Comparison of ENCODE assay signal across 28 mouse cellular contexts in the genomic region with DNA sequence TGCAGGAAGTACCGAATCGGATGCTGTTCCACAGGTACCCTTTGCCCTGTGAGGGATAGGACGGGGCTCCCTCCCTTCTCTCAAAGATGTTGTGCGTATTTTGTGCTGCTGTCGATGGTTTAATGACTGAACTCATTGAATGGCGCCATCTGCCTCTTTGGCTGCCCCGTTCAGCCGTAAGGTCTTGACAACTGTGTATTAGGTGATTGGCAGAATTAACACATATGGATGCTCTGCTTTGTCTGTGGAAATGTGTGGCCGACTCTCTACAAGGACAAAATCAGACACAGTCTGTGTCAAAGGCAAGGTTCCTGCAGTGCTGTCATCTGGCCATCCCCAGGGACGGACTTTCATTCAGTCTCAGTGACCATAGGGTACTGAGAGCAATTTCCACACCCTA.
DNase-seq lines count a peak whose midpoint lies in the region; ATAC-seq and TF ChIP-seq lines count a peak whose summit lies in the region.
"Had no signal": no experiment of that assay in that cellular context is flagged by ENCODE, and none has a peak within 500 bp of the region (broad histone marks: within the 10 kb centered on the region; RNA-seq: fewer than 3 reads in every experiment).

No protein-coding gene starts in this region.

- intact Hi-C loops in heart, postnatal 36 days (cut with DNase I) = no loop called here

- no peak overlapping the region for H3K9ac ChIP-seq in midbrain, embryonic 11.5 days (ENCODE audit: low read length)
- no peak overlapping the region for H3K9ac ChIP-seq in midbrain, embryonic 14.5 days (replicated peaks; ENCODE audit: low read length)
- H3K9ac ChIP-seq: embryonic facial prominence, embryonic 15.5 days; hindbrain, embryonic 15.5 days; intestine, embryonic 15.5 days; limb, embryonic 12.5 days; liver, embryonic 15.5 days; lung, embryonic 15.5 days; midbrain, embryonic 13.5 days had no signal

- no peaks in the 10 kb centered on the region for H3K4me1 ChIP-seq in midbrain, embryonic 11.5 days (ENCODE audit: control insufficient read depth, insufficient read depth, low read length)
- no peaks in the 10 kb centered on the region for H3K4me1 ChIP-seq in midbrain, embryonic 14.5 days (ENCODE audit: control insufficient read depth, insufficient read depth, low read length)
- H3K4me1 ChIP-seq: embryonic facial prominence, embryonic 10.5 days; liver, embryonic 15.5 days had no signal

- H3K27me3 ChIP-seq in midbrain, embryonic 11.5 days (ENCODE audit: control insufficient read depth, insufficient read depth, low read length) = no peaks in the 10 kb centered on the region
- H3K27me3 ChIP-seq in midbrain, embryonic 14.5 days (ENCODE audit: control insufficient read depth, insufficient read depth, low read length) = no peaks in the 10 kb centered on the region
- H3K27me3 ChIP-seq: embryonic facial prominence, embryonic 15.5 days; hindbrain, embryonic 15.5 days; intestine, embryonic 15.5 days; limb, embryonic 12.5 days; liver, embryonic 15.5 days; lung, embryonic 15.5 days; midbrain, embryonic 13.5 days; Patski had no signal

- H3K4me3 ChIP-seq in midbrain, embryonic 11.5 days (ENCODE audit: low read depth, low read length) = no peak overlapping the region
- H3K4me3 ChIP-seq in midbrain, embryonic 14.5 days (replicated peaks; ENCODE audit: low read depth, low read length) = no peak overlapping the region
- H3K4me3 ChIP-seq: embryonic facial prominence, embryonic 10.5 days; embryonic facial prominence, embryonic 15.5 days; hindbrain, embryonic 15.5 days; intestine, embryonic 15.5 days; limb, embryonic 12.5 days; liver, embryonic 15.5 days; lung, embryonic 15.5 days; midbrain, embryonic 13.5 days had no signal

- no peak overlapping the region for H3K4me2 ChIP-seq in midbrain, embryonic 11.5 days
- H3K4me2 ChIP-seq in midbrain, embryonic 14.5 days (ENCODE audit: low read length) = no peak overlapping the region
- H3K4me2 ChIP-seq: embryonic facial prominence, embryonic 15.5 days; heart, embryonic 11.5 days; hindbrain, embryonic 15.5 days; intestine, embryonic 15.5 days; limb, embryonic 12.5 days; liver, embryonic 15.5 days; lung, embryonic 15.5 days; midbrain, embryonic 13.5 days had no signal

- H3K36me3 ChIP-seq in midbrain, embryonic 11.5 days (ENCODE audit: control insufficient read depth, insufficient read depth, low read length) = no peaks in the 10 kb centered on the region
- no peaks in the 10 kb centered on the region for H3K36me3 ChIP-seq in midbrain, embryonic 14.5 days (ENCODE audit: control insufficient read depth, insufficient read depth, low read length)
- H3K36me3 ChIP-seq: embryonic facial prominence, embryonic 10.5 days; embryonic facial prominence, embryonic 15.5 days; intestine, embryonic 15.5 days; limb, embryonic 12.5 days; liver, embryonic 15.5 days; lung, embryonic 15.5 days had no signal

- WGBS in midbrain, embryonic 11.5 days = 85% methylated on average over 10 of the region's 10 CpGs
- WGBS in midbrain, embryonic 14.5 days = 70% methylated on average over 10 of the region's 10 CpGs

- TF ChIP-seq CTCF in brain, embryonic 14.5 days (IDR thresholded peaks at IDR 0.05; ENCODE audit: borderline replicate concordance, extremely low read depth, insufficient read depth, insufficient read length) = no peak

- TF ChIP-seq POLR2A in brain, embryonic 14.5 days (IDR thresholded peaks at IDR 0.05; ENCODE audit: borderline replicate concordance, extremely low read depth, insufficient read depth, insufficient read length, poor library complexity, severe bottlenecking) = no peak

- H3K9me3 ChIP-seq in midbrain, embryonic 11.5 days (ENCODE audit: control insufficient read depth, low read length) = no peaks in the 10 kb centered on the region
- no peaks in the 10 kb centered on the region for H3K9me3 ChIP-seq in midbrain, embryonic 14.5 days (ENCODE audit: control insufficient read depth, low read length)
- H3K9me3 ChIP-seq: embryonic facial prominence, embryonic 10.5 days; embryonic facial prominence, embryonic 15.5 days; hindbrain, embryonic 15.5 days; intestine, embryonic 15.5 days; limb, embryonic 12.5 days; liver, embryonic 15.5 days; lung, embryonic 15.5 days; midbrain, embryonic 13.5 days had no signal

- no peak overlapping the region for H3K27ac ChIP-seq in midbrain, embryonic 11.5 days (ENCODE audit: low read depth, low read length)
- H3K27ac ChIP-seq in midbrain, embryonic 14.5 days (replicated peaks; ENCODE audit: low read depth, low read length) = no peak overlapping the region
- H3K27ac ChIP-seq: embryonic facial prominence, embryonic 10.5 days; embryonic facial prominence, embryonic 15.5 days; hindbrain, embryonic 15.5 days; intestine, embryonic 15.5 days; kidney, postnatal 0 days; limb, embryonic 12.5 days; liver, embryonic 15.5 days; lung, embryonic 15.5 days; midbrain, embryonic 13.5 days; stomach, postnatal 0 days had no signal

- ATAC-seq in midbrain, embryonic 11.5 days (ENCODE audit: low FRiP score) = no peak
- no peak for ATAC-seq in midbrain, embryonic 14.5 days (ENCODE audit: low FRiP score, low TSS enrichment)
- ATAC-seq: intestine, embryonic 15.5 days; midbrain, embryonic 13.5 days; Patski had no signal

- peak; percentile 33 for DNase-seq in cerebellum, adult 9-11 months
- DNase-seq in cerebellum, postnatal 4 days (ENCODE audit: low spot score in 2 of 2) = no peak
- DNase-seq in heart, adult 11 months = peak; percentile 68
- no peak for DNase-seq in heart, postnatal 36 days
- peak; percentile 41 for DNase-seq in midbrain, embryonic 11.5 days (ENCODE audit: low spot score, missing footprints)
- no peak for DNase-seq in midbrain, embryonic 14.5 days
- DNase-seq in brain, embryonic 14.5 days (ENCODE audit: low read depth) = peak; percentile 78
- no peak for DNase-seq in layer of hippocampus, adult 9-10 months (ENCODE audit: low spot score)
- DNase-seq: adrenal gland, postnatal 10 days; gastrocnemius, postnatal 25 days; heart, adult 18-20 months; heart, postnatal 4 days; kidney, adult 2 months; kidney, postnatal 4 days; right cerebral cortex, postnatal 4 days; thymus, postnatal 4 days had no signal

Comparison
In these comparisons a context has a peak if more than half of its experiments do, and no peak if none do; other contexts are left out.
1. DNase-seq: peak in cerebellum, adult 9-11 months (single experiment), heart, adult 11 months (single experiment), midbrain, embryonic 11.5 days (single experiment) and brain, embryonic 14.5 days (single experiment); none in cerebellum, postnatal 4 days (0 of 2), heart, postnatal 36 days (0 of 2), midbrain, embryonic 14.5 days (single experiment) and layer of hippocampus, adult 9-10 months (single experiment).